Mouse (Mus musculus): Measurements from ENCODE around the gene Clic1. TPM values are rescaled to one million over a fixed set of nuclear protein-coding genes. Genes with fewer than 3 reads are reported as not detected.
A peak's percentile ranks its signal among the peaks of the same experiment; 100 is the strongest.
"Not testable (repeated sequence)": the region's sequence is repeated elsewhere in the genome, so short reads cannot be mapped to it uniquely, and the experiment has no call there.

Gene Clic1
- 85.2 and 88.5 TPM in 2 replicates for polyA plus RNA-seq (2015; fragmentation: Nextera tagmentation; extraction: Ambion mirVana)

GRCm38 (mm10) chr17:35049561-35050016, at the start of gene Clic1:
TSS of gene Clic1 (plus strand) at chr17:35049966.
- Histone ChIP-seq H3K27me3 (replicated peaks; ENCODE audit: control insufficient read depth, insufficient read depth, low read length) (no peaks in the 10 kb centered on the region), H3K9ac (ENCODE audit: low read depth, low read length) (peak within 1 kb of the TSS; percentile 68), H3K36me3 (ENCODE audit: control insufficient read depth, insufficient read depth, low read length) (peaks cover 6% of the 10 kb centered on the region), H3K4me1 (ENCODE audit: control insufficient read depth, insufficient read depth, low read depth, low read length) (peaks cover 10% of the 10 kb centered on the region), H3K27ac (ENCODE audit: low read depth, low read length) (peak within 1 kb of the TSS; percentile 91), H3K4me3 (ENCODE audit: low read length) (peak within 1 kb of the TSS; percentile 43), H3K9me3 (ENCODE audit: control insufficient read depth, low read length) (no peaks in the 10 kb centered on the region), H3K4me2 (ENCODE audit: low read length) (peak within 1 kb of the TSS; percentile 64)
- 1% methylated on average over 11 of the region's 11 CpGs for WGBS
- no peak for ATAC-seq

GRCm38 (mm10) chr17:35000717-35001451, 48.9 kb upstream of the Clic1 start, which contains the start of gene Vars:
TSS of gene Vars (plus strand) at chr17:35000987.
- Histone ChIP-seq H3K27ac (ENCODE audit: low read depth, low read length) (peak within 1 kb of the TSS; percentile 98), H3K4me1 (ENCODE audit: control insufficient read depth, insufficient read depth, low read depth, low read length) (peaks cover 18% of the 10 kb centered on the region), H3K36me3 (ENCODE audit: control insufficient read depth, insufficient read depth, low read length) (peaks cover 13% of the 10 kb centered on the region), H3K27me3 (replicated peaks; ENCODE audit: control insufficient read depth, insufficient read depth, low read length) (no peaks in the 10 kb centered on the region), H3K4me3 (ENCODE audit: low read length) (peak within 1 kb of the TSS; percentile 89), H3K9me3 (ENCODE audit: control insufficient read depth, low read length) (no peaks in the 10 kb centered on the region), H3K9ac (ENCODE audit: low read depth, low read length) (peak within 1 kb of the TSS; percentile 95), H3K4me2 (ENCODE audit: low read length) (peak within 1 kb of the TSS; percentile 99)
- peak; percentile 92 for ATAC-seq
- WGBS: under 1% methylated on average over 71 of the region's 83 CpGs

GRCm38 (mm10) chr17:35001452-35002152, 48.2 kb upstream of the Clic1 start:
- Histone ChIP-seq H3K9me3 (ENCODE audit: control insufficient read depth, low read length) (no peaks in the 10 kb centered on the region), H3K27ac (ENCODE audit: low read depth, low read length) (peak overlapping the region; percentile 98), H3K4me3 (ENCODE audit: low read length) (peak overlapping the region; percentile 89), H3K4me2 (ENCODE audit: low read length) (peak overlapping the region; percentile 99), H3K27me3 (replicated peaks; ENCODE audit: control insufficient read depth, insufficient read depth, low read length) (no peaks in the 10 kb centered on the region), H3K9ac (ENCODE audit: low read depth, low read length) (peak overlapping the region; percentile 95), H3K36me3 (ENCODE audit: control insufficient read depth, insufficient read depth, low read length) (peaks cover 13% of the 10 kb centered on the region), H3K4me1 (ENCODE audit: control insufficient read depth, insufficient read depth, low read depth, low read length) (peaks cover 18% of the 10 kb centered on the region)
- peak; percentile 43; the same call in 1 of the 2 replicates for ATAC-seq
- WGBS: under 1% methylated on average over 32 of the region's 35 CpGs

- 9% methylated on average over 12 of the region's 12 CpGs for WGBS
- no peaks in the 10 kb centered on the region for H3K27me3 ChIP-seq (replicated peaks; ENCODE audit: control insufficient read depth, insufficient read depth, low read length)
These were observed 47.5 kb upstream of the Clic1 start for GRCm38 (mm10) chr17:35002153-35002865.

GRCm38 (mm10) chr17:35003022-35003838, 46.5 kb upstream of the Clic1 start:
- WGBS: 73% methylated on average over 9 of the region's 9 CpGs
- no peak for ATAC-seq

More at GRCm38 (mm10) chr17:35002153-35002865, 47.5 kb upstream of the Clic1 start:
- peak overlapping the region; percentile 95 for H3K9ac ChIP-seq (ENCODE audit: low read depth, low read length)
- H3K4me2 ChIP-seq (ENCODE audit: low read length): peak overlapping the region; percentile 99
- peak overlapping the region; percentile 89 for H3K4me3 ChIP-seq (ENCODE audit: low read length)
- H3K9me3 ChIP-seq (ENCODE audit: control insufficient read depth, low read length): no peaks in the 10 kb centered on the region
- H3K27ac ChIP-seq (ENCODE audit: low read depth, low read length): peak overlapping the region; percentile 44; the same call in 1 of the 2 replicates
- H3K4me1 ChIP-seq (ENCODE audit: control insufficient read depth, insufficient read depth, low read depth, low read length): peaks cover 18% of the 10 kb centered on the region
- H3K36me3 ChIP-seq (ENCODE audit: control insufficient read depth, insufficient read depth, low read length): peaks cover 15% of the 10 kb centered on the region
- no peak for ATAC-seq

GRCm38 (mm10) chr17:35004075-35004717, 45.6 kb upstream of the Clic1 start:
- no peak overlapping the region for H3K4me2 ChIP-seq (ENCODE audit: low read length)
- 95% methylated on average over 17 of the region's 17 CpGs for WGBS
- no peak for ATAC-seq
- peaks cover 25% of the 10 kb centered on the region for H3K36me3 ChIP-seq (ENCODE audit: control insufficient read depth, insufficient read depth, low read length)
- H3K9me3 ChIP-seq (ENCODE audit: control insufficient read depth, low read length): no peaks in the 10 kb centered on the region
- H3K4me3 ChIP-seq (ENCODE audit: low read length): no peak overlapping the region
- H3K27ac ChIP-seq (ENCODE audit: low read depth, low read length): no peak overlapping the region
- peaks cover 18% of the 10 kb centered on the region for H3K4me1 ChIP-seq (ENCODE audit: control insufficient read depth, insufficient read depth, low read depth, low read length)
- H3K27me3 ChIP-seq (replicated peaks; ENCODE audit: control insufficient read depth, insufficient read depth, low read length): no peaks in the 10 kb centered on the region
- H3K9ac ChIP-seq (ENCODE audit: low read depth, low read length): no peak overlapping the region

More at GRCm38 (mm10) chr17:35003022-35003838, 46.5 kb upstream of the Clic1 start:
- peaks cover 18% of the 10 kb centered on the region for H3K4me1 ChIP-seq (ENCODE audit: control insufficient read depth, insufficient read depth, low read depth, low read length)
- no peak overlapping the region for H3K27ac ChIP-seq (ENCODE audit: low read depth, low read length)
- H3K9ac ChIP-seq (ENCODE audit: low read depth, low read length): no peak overlapping the region; the same call in 1 of the 2 replicates
- no peaks in the 10 kb centered on the region for H3K9me3 ChIP-seq (ENCODE audit: control insufficient read depth, low read length)
- H3K4me3 ChIP-seq (ENCODE audit: low read length): no peak overlapping the region
- peaks cover 22% of the 10 kb centered on the region for H3K36me3 ChIP-seq (ENCODE audit: control insufficient read depth, insufficient read depth, low read length)
- no peak overlapping the region for H3K4me2 ChIP-seq (ENCODE audit: low read length)
- H3K27me3 ChIP-seq (replicated peaks; ENCODE audit: control insufficient read depth, insufficient read depth, low read length): no peaks in the 10 kb centered on the region

GRCm38 (mm10) chr17:35005158-35005557, 44.6 kb upstream of the Clic1 start:
- no peaks in the 10 kb centered on the region for H3K9me3 ChIP-seq (ENCODE audit: control insufficient read depth, low read length)
- peaks cover 13% of the 10 kb centered on the region for H3K4me1 ChIP-seq (ENCODE audit: control insufficient read depth, insufficient read depth, low read depth, low read length)
- H3K9ac ChIP-seq (ENCODE audit: low read depth, low read length): no peak overlapping the region
- H3K4me2 ChIP-seq (ENCODE audit: low read length): no peak overlapping the region
- H3K27ac ChIP-seq (ENCODE audit: low read depth, low read length): no peak overlapping the region
- 90% methylated on average over 10 of the region's 10 CpGs for WGBS
- H3K4me3 ChIP-seq (ENCODE audit: low read length): no peak overlapping the region
- ATAC-seq: no peak
- peaks cover 25% of the 10 kb centered on the region for H3K36me3 ChIP-seq (ENCODE audit: control insufficient read depth, insufficient read depth, low read length)
- H3K27me3 ChIP-seq (replicated peaks; ENCODE audit: control insufficient read depth, insufficient read depth, low read length): no peaks in the 10 kb centered on the region

- not testable (repeated sequence) for H3K27ac ChIP-seq (ENCODE audit: low read depth, low read length); H3K9ac ChIP-seq (ENCODE audit: low read depth, low read length); ATAC-seq; H3K4me3 ChIP-seq (ENCODE audit: low read length); H3K9me3 ChIP-seq (ENCODE audit: control insufficient read depth, low read length); H3K4me2 ChIP-seq (ENCODE audit: low read length); H3K27me3 ChIP-seq (replicated peaks; ENCODE audit: control insufficient read depth, insufficient read depth, low read length)
- Histone ChIP-seq H3K36me3 (ENCODE audit: control insufficient read depth, insufficient read depth, low read length) (peaks cover 32% of the 10 kb centered on the region), H3K4me1 (ENCODE audit: control insufficient read depth, insufficient read depth, low read depth, low read length) (peaks cover 13% of the 10 kb centered on the region)
- WGBS: 93% methylated on average over 4 of the region's 5 CpGs
These were observed 43.9 kb upstream of the Clic1 start for GRCm38 (mm10) chr17:35005902-35006301.
